Comparison of ENCODE assay signal across 8 mouse cellular contexts in the genomic region with DNA sequence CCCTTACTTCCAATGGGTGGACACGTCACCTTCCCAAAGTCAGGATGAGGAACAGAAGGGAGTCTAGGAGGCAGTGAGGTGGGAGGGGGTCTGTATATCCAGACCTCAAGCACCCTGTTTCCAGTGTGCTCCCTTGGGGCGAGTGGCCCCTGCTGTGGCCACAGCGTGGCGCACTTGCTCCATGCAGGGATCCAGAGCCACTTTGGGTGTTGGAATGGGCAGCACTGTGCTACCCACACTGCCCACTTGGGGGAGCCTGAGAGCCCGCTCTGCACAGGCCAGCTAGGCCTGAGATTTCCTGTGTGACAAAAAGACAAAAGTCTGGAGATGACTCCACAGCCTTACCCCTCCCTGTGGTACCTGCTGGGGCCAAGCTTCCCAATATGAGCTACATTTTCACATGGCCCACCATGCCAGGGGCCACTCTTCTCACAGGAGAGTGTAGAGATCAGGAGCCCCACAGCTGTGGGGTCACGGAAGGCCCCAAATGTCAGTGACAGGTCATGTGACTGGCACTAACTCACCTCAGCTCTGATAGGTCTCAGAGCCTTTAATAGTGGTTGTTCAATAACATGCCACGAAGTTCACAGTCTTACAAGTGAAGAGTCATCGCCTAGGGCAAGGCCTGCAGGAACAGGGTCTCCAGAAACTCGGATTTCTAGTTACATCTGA. TPM values are rescaled to one million over a fixed set of nuclear protein-coding genes. Genes with fewer than 3 reads are reported as not detected.
A peak's percentile ranks its signal among the peaks of the same experiment; 100 is the strongest.
DNase-seq lines count a peak whose midpoint lies in the region; ATAC-seq and TF ChIP-seq lines count a peak whose summit lies in the region.

No protein-coding gene starts in this region.

- peak; percentile 75 for ATAC-seq in cerebellum, adult (ENCODE audit: insufficient number of reproducible peaks, low FRiP score, low TSS enrichment)
- ATAC-seq in forebrain, embryonic 14.5 days: peak; percentile 93
- ATAC-seq in liver, postnatal 0 days: peak; percentile 88
- ATAC-seq in neural tube, embryonic 15.5 days (ENCODE audit: low FRiP score): peak; percentile 86

- no peak overlapping the region for H3K27ac ChIP-seq in ES-Bruce4 (ENCODE audit: insufficient read depth, low read length)
- H3K27ac ChIP-seq in forebrain, embryonic 14.5 days (ENCODE audit: low read depth, low read length): no peak overlapping the region
- H3K27ac ChIP-seq in liver, postnatal 0 days (ENCODE audit: low read depth): no peak overlapping the region
- no peak overlapping the region for H3K27ac ChIP-seq in neural tube, embryonic 15.5 days (replicated peaks)

- peak; percentile 100 for TF ChIP-seq CTCF in ES-Bruce4 (IDR thresholded peaks at IDR 0.05; ENCODE audit: low read depth, low read length)
- peak; percentile 100 for TF ChIP-seq CTCF in liver, postnatal 0 days (IDR thresholded peaks at IDR 0.05; ENCODE audit: low read depth)

- peak; percentile 93 for DNase-seq in forebrain, embryonic 14.5 days (ENCODE audit: low spot score)
- DNase-seq in heart, postnatal 25 days (ENCODE audit: low spot score): peak; percentile 71
- DNase-seq in layer of hippocampus, adult 11-12 months (ENCODE audit: low spot score): peak; percentile 95
- DNase-seq in liver, postnatal 0 days: peak; percentile 93
- peak; percentile 97 for DNase-seq in testis, postnatal 10 days (ENCODE audit: low spot score)

- H3K9me3 ChIP-seq in ES-Bruce4 (replicated peaks; ENCODE audit: control insufficient read depth, insufficient read depth, low read length, poor library complexity, severe bottlenecking): no peaks in the 10 kb centered on the region
- H3K9me3 ChIP-seq in forebrain, embryonic 14.5 days (replicated peaks; ENCODE audit: control insufficient read depth, low read length): no peaks in the 10 kb centered on the region
- H3K9me3 ChIP-seq in liver, postnatal 0 days (ENCODE audit: low read length): no peaks in the 10 kb centered on the region
- H3K9me3 ChIP-seq in neural tube, embryonic 15.5 days (replicated peaks): no peaks in the 10 kb centered on the region

- intact Hi-C loops in heart, postnatal 25 days (cut with DNase I): loop anchor here (1.0 to 2.0 kb wide), 2 partner anchors 172 to 313 kb away; no protein-coding TSS in a partner anchor

- no peaks in the 10 kb centered on the region for H3K27me3 ChIP-seq in ES-Bruce4 (ENCODE audit: control insufficient read depth, insufficient read depth, low read length, poor library complexity, severe bottlenecking)
- peaks cover 4% of the 10 kb centered on the region; the same call in 1 of the 2 replicates for H3K27me3 ChIP-seq in forebrain, embryonic 14.5 days (replicated peaks; ENCODE audit: control insufficient read depth, insufficient read depth, low read length)
- H3K27me3 ChIP-seq in liver, postnatal 0 days (ENCODE audit: insufficient read depth, low read length): 0 out of 2 replicates have a peak, but pooled peaks cover 10% of the 10 kb centered on the region
- peaks cover 25% of the 10 kb centered on the region; the same call in 1 of the 2 replicates for H3K27me3 ChIP-seq in neural tube, embryonic 15.5 days (replicated peaks)

- TF ChIP-seq EP300 in ES-Bruce4 (IDR thresholded peaks at IDR 0.05; ENCODE audit: insufficient read depth, low read depth, low read length): no peak; the same call in 1 of the 2 replicates
- no peak for TF ChIP-seq EP300 in liver, postnatal 0 days (IDR thresholded peaks at IDR 0.05; ENCODE audit: low read depth)

- H3K4me1 ChIP-seq in ES-Bruce4 (ENCODE audit: control insufficient read depth, insufficient read depth, low read length): no peaks in the 10 kb centered on the region
- no peaks in the 10 kb centered on the region for H3K4me1 ChIP-seq in forebrain, embryonic 14.5 days (ENCODE audit: control insufficient read depth, insufficient read depth, low read length)
- no peaks in the 10 kb centered on the region for H3K4me1 ChIP-seq in liver, postnatal 0 days (ENCODE audit: insufficient read depth)
- peaks cover 3% of the 10 kb centered on the region; the same call in 1 of the 2 replicates for H3K4me1 ChIP-seq in neural tube, embryonic 15.5 days

- no peaks in the 10 kb centered on the region for H3K36me3 ChIP-seq in ES-Bruce4 (ENCODE audit: control insufficient read depth, insufficient read depth, low read length, poor library complexity, severe bottlenecking)
- H3K36me3 ChIP-seq in forebrain, embryonic 14.5 days (ENCODE audit: control insufficient read depth, insufficient read depth, low read length): no peaks in the 10 kb centered on the region
- no peaks in the 10 kb centered on the region for H3K36me3 ChIP-seq in liver, postnatal 0 days (replicated peaks; ENCODE audit: insufficient read depth, low read length)
- no peaks in the 10 kb centered on the region for H3K36me3 ChIP-seq in neural tube, embryonic 15.5 days

- no peak overlapping the region for H3K9ac ChIP-seq in ES-Bruce4 (ENCODE audit: low read depth, poor library complexity, severe bottlenecking)
- no peak overlapping the region for H3K9ac ChIP-seq in forebrain, embryonic 14.5 days (ENCODE audit: low read length)
- no peak overlapping the region for H3K9ac ChIP-seq in liver, postnatal 0 days (replicated peaks)
- no peak overlapping the region for H3K9ac ChIP-seq in neural tube, embryonic 15.5 days (replicated peaks)

- WGBS in forebrain, embryonic 14.5 days: 30% methylated on average over 9 of the region's 9 CpGs
- WGBS in liver, postnatal 0 days (ENCODE audit: insufficient replicate concordance): 33% methylated on average over 9 of the region's 9 CpGs
- WGBS in neural tube, embryonic 15.5 days: 30% methylated on average over 9 of the region's 9 CpGs

- TF ChIP-seq POLR2A in ES-Bruce4 (IDR thresholded peaks at IDR 0.05; ENCODE audit: insufficient read depth, low read length): no peak

- H3K4me3 ChIP-seq in ES-Bruce4 (ENCODE audit: low read depth, low read length): no peak overlapping the region
- no peak overlapping the region for H3K4me3 ChIP-seq in forebrain, embryonic 14.5 days (ENCODE audit: low read depth, low read length)
- H3K4me3 ChIP-seq in liver, postnatal 0 days (ENCODE audit: low read depth, low read length): no peak overlapping the region
- H3K4me3 ChIP-seq in neural tube, embryonic 15.5 days (replicated peaks): no peak overlapping the region

- H3K4me2 ChIP-seq in forebrain, embryonic 14.5 days (ENCODE audit: low read length): no peak overlapping the region
- H3K4me2 ChIP-seq in liver, postnatal 0 days (ENCODE audit: low read depth, low read length): no peak overlapping the region
- no peak overlapping the region for H3K4me2 ChIP-seq in neural tube, embryonic 15.5 days

RNA-seq across cellular contexts. Expression of gene Hif1an, which starts 20.1 kb away (rescaled TPM):
- 26.7 and 29.6 TPM in 2 replicates for polyA plus RNA-seq in ES-Bruce4 (2011; ENCODE audit: insufficient read depth, insufficient read length, low read depth, missing spikeins)
- polyA plus RNA-seq in forebrain, embryonic 14.5 days (2014; fragmentation: Nextera tagmentation; extraction: Ambion mirVana): 16.1 and 21.1 TPM in 2 replicates
- 10 to 100 TPM; 56.5 to 58.9 TPM for total RNA-seq in heart, postnatal 25 days (2021)
- 5.3 and 6.8 TPM in 2 replicates for polyA plus RNA-seq in liver, postnatal 0 days (2015; fragmentation: Nextera tagmentation; extraction: Ambion mirVana)
- 25.0 TPM in 2 replicates for polyA plus RNA-seq in neural tube, embryonic 15.5 days (2015; fragmentation: Nextera tagmentation; extraction: Ambion mirVana)

RNA-seq across cellular contexts. Expression of gene Ndufb8, which starts 27.5 kb away (rescaled TPM):
- 181 and 191 TPM in 2 replicates for polyA plus RNA-seq in ES-Bruce4 (2011; ENCODE audit: insufficient read depth, insufficient read length, low read depth, missing spikeins)
- 509 and 616 TPM in 2 replicates for polyA plus RNA-seq in forebrain, embryonic 14.5 days (2014; fragmentation: Nextera tagmentation; extraction: Ambion mirVana)
- total RNA-seq in heart, postnatal 25 days (2021): 1,000 to 10,000 TPM; 2,025 to 2,150 TPM
- polyA plus RNA-seq in liver, postnatal 0 days (2015; fragmentation: Nextera tagmentation; extraction: Ambion mirVana): 394 and 410 TPM in 2 replicates
- 714 and 813 TPM in 2 replicates for polyA plus RNA-seq in neural tube, embryonic 15.5 days (2015; fragmentation: Nextera tagmentation; extraction: Ambion mirVana)

RNA-seq across cellular contexts. Expression of gene Gm20538, which starts 30.1 kb away (rescaled TPM):
- polyA plus RNA-seq in ES-Bruce4 (2011; ENCODE audit: insufficient read depth, insufficient read length, low read depth, missing spikeins): not detected in 2 replicates
- not detected in 2 replicates for polyA plus RNA-seq in forebrain, embryonic 14.5 days (2014; fragmentation: Nextera tagmentation; extraction: Ambion mirVana)
- total RNA-seq in heart, postnatal 25 days (2021): not detected
- polyA plus RNA-seq in liver, postnatal 0 days (2015; fragmentation: Nextera tagmentation; extraction: Ambion mirVana): not detected in 2 replicates
- polyA plus RNA-seq in neural tube, embryonic 15.5 days (2015; fragmentation: Nextera tagmentation; extraction: Ambion mirVana): not detected in 2 replicates

RNA-seq across cellular contexts. Expression of gene Sec31b, which starts 37.1 kb away (rescaled TPM):
- polyA plus RNA-seq in ES-Bruce4 (2011; ENCODE audit: insufficient read depth, insufficient read length, low read depth, missing spikeins): 1.8 and 2.1 TPM in 2 replicates
- polyA plus RNA-seq in forebrain, embryonic 14.5 days (2014; fragmentation: Nextera tagmentation; extraction: Ambion mirVana): 0.10 and 0.17 TPM in 2 replicates
- total RNA-seq in heart, postnatal 25 days (2021): 1 to 10 TPM; 6.5 to 6.9 TPM
- 0.54 and 0.57 TPM in 2 replicates for polyA plus RNA-seq in liver, postnatal 0 days (2015; fragmentation: Nextera tagmentation; extraction: Ambion mirVana)
- 0.41 and 0.69 TPM in 2 replicates for polyA plus RNA-seq in neural tube, embryonic 15.5 days (2015; fragmentation: Nextera tagmentation; extraction: Ambion mirVana)
